Mouse (Mus musculus) stomach, embryonic 16.5 days (tissue): ENCODE results near the gene Uba1. TPM values are rescaled to one million over a fixed set of nuclear protein-coding genes. Genes with fewer than 3 reads are reported as not detected.

Experiments
- ATAC-seq: fragments of 200-750 bp; cut with Nextera tagmentation; 2 replicates; pipeline ENCODE4 v1.8.0; 2017; ENCODE audit warnings: moderate number of reproducible peaks, moderate TSS enrichment; ENCODE audit not compliant: insufficient read depth, low FRiP score
- H3K27ac ChIP-seq: fragments of 300-500 bp; sonication (generic); 2 replicates; pipeline ENCODE4 v1.5.1; 2014; ENCODE audit warnings: low read length
- H3K27me3 ChIP-seq: fragments of 300-500 bp; sonication (generic); 2 replicates; pipeline ENCODE4 v1.6.1; 2014; ENCODE audit warnings: low read length, control low read depth, mixed read lengths; ENCODE audit not compliant: control insufficient read depth, insufficient read depth
- H3K36me3 ChIP-seq: fragments of 300-500 bp; sonication (generic); 2 replicates; pipeline ENCODE4 v1.6.1; 2014; ENCODE audit warnings: low read length; ENCODE audit not compliant: control insufficient read depth, insufficient read depth
- H3K4me1 ChIP-seq: fragments of 300-500 bp; sonication (generic); 2 replicates; pipeline ENCODE4 v1.6.1; 2014; ENCODE audit warnings: low read length, control low read depth, mixed read lengths; ENCODE audit not compliant: control insufficient read depth, insufficient read depth
- H3K4me2 ChIP-seq: fragments of 300-500 bp; sonication (generic); 2 replicates; pipeline ENCODE4 v1.6.1; 2014; ENCODE audit warnings: low read depth, low read length, mixed read lengths
- H3K4me3 ChIP-seq: fragments of 300-500 bp; sonication (generic); replicated peaks from 2 replicates; pipeline ENCODE4 v1.5.1; 2014; ENCODE audit warnings: mild to moderate bottlenecking, low read length
- H3K9ac ChIP-seq: fragments of 300-500 bp; sonication (generic); 2 replicates; pipeline ENCODE4 v1.6.1; 2014; ENCODE audit warnings: low read length
- H3K9me3 ChIP-seq: fragments of 300-500 bp; sonication (generic); replicated peaks from 2 replicates; pipeline ENCODE4 v1.6.1; 2016; ENCODE audit warnings: low read length, control low read depth; ENCODE audit not compliant: control insufficient read depth
- WGBS: fragments of 180-500 bp; shearing (Covaris S2); extraction: QIAGEN DNeasy Blood & Tissue Kit; methylation state at CpG from one replicate; pipeline ENCODE4 v1.1.7; 2014; 5-methylcytosine and 5-hydroxymethylcytosine counted together
- polyA plus RNA-seq: library from polyadenylated mRNA; unstranded; fragments of >200 nt; fragmentation: Nextera tagmentation; extraction: Ambion mirVana; gene quantifications from 2 replicates; pipeline ENCODE4 v1.2.1, GENCODE M21; 2015

Uba1 gene
- polyA plus RNA-seq, result 201 and 206 TPM in 2 replicates

DNA sequence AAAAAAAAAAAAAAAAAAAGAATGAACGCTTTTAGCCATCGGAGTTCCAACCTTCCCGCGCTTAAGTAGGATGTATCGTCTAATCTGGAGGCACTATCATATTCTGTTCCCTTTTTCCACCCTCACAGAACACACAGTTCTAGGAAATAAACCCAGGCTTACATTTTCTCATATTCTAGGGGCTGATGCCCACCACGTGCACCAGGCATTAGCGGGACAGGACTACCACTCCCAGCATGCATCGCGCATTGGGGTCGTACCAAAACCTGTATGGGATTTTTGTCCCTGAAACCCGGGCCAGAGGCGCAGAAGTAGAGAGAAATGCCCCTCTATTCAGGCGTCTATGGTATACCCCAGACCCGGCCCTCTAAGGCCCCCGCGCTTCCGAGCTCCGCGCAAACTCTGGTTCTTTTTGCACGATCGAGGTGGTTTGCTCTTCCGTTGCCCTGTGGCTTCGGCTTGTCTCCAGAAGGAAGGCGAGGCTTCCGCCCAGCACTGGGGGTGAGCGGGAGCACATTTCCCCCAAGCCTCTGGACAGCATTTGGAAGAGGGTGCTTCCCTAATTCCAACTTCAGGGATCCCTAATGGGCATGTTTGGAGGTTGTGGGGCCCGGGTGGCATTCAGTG is at the start of gene Uba1:
TSS of gene Uba1 (plus strand) at position 301 of the 627 bp plus-strand sequence.
- Histone ChIP-seq H3K27ac (peak within 1 kb of the TSS; percentile 46; the same call in 1 of the 2 replicates), H3K36me3 (no peaks in the 10 kb centered on the region), H3K4me3 (peak within 1 kb of the TSS; percentile 57), H3K9me3 (no peaks in the 10 kb centered on the region), H3K4me2 (peak within 1 kb of the TSS; percentile 71), H3K9ac (peak within 1 kb of the TSS; percentile 75), H3K27me3 (no peaks in the 10 kb centered on the region), H3K4me1 (no peaks in the 10 kb centered on the region)
- ATAC-seq, result peak; percentile 89
- 17% methylated on average over 27 of the region's 27 CpGs for WGBS

DNA sequence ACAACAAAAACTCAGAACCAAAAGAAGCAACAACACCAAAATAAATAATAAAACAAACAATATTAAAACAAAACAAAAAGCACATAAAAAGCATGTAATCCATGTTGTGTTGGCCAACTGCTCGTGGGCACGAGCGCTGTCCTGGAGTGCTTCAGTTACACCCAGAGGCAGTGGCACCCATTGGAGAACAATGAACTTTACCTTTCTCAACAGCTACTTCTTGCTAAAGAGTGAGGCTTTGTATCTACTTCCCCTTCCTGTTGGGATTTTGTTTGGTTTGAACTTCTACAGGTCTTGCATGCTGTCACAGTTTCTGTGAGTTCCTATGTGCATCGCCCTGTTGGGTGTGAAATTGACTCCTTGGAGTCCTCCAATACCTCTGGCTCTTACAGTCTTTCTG is 49.6 kb upstream of the Uba1 start:
- H3K4me3 ChIP-seq, result no peak overlapping the region
- H3K4me2 ChIP-seq, result no peak overlapping the region
- ATAC-seq, result no peak
- no peaks in the 10 kb centered on the region for H3K36me3 ChIP-seq
- WGBS, result 80% methylated on average over 4 of the region's 4 CpGs
- no peak overlapping the region for H3K9ac ChIP-seq
- H3K4me1 ChIP-seq, result no peaks in the 10 kb centered on the region
- no peaks in the 10 kb centered on the region for H3K9me3 ChIP-seq
- no peaks in the 10 kb centered on the region for H3K27me3 ChIP-seq
- H3K27ac ChIP-seq, result no peak overlapping the region

DNA sequence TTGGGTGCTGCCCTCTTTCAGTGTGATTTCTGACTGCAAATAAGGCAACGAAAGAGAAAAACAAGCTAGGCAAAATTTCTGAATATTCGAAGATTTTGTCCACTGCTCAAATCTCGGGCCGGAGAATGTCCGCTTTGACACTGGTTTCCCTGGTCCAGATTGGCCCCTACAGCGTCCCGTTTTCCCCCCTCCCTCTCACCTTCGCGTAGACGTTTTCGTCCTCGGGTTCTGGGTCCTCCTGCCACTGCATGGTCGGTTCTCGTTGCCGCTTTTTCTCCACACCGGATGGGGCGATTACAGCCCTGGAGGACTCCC is 41.3 kb upstream of the Uba1 start:
- WGBS, result 13% methylated on average over 17 of the region's 17 CpGs
- no peaks in the 10 kb centered on the region; the same call in 1 of the 2 replicates for H3K36me3 ChIP-seq
- H3K4me1 ChIP-seq, result 0 out of 2 replicates have a peak, but pooled peaks cover 8% of the 10 kb centered on the region
- peak overlapping the region; percentile 88 for H3K27ac ChIP-seq
- 0 out of 2 replicates have a peak, but pooled peaks have one; percentile 3 for ATAC-seq
- H3K4me2 ChIP-seq, result peak overlapping the region; percentile 57
- H3K9me3 ChIP-seq, result no peaks in the 10 kb centered on the region
- H3K9ac ChIP-seq, result peak overlapping the region; percentile 73
- peak overlapping the region; percentile 62 for H3K4me3 ChIP-seq
- H3K27me3 ChIP-seq, result no peaks in the 10 kb centered on the region

DNA sequence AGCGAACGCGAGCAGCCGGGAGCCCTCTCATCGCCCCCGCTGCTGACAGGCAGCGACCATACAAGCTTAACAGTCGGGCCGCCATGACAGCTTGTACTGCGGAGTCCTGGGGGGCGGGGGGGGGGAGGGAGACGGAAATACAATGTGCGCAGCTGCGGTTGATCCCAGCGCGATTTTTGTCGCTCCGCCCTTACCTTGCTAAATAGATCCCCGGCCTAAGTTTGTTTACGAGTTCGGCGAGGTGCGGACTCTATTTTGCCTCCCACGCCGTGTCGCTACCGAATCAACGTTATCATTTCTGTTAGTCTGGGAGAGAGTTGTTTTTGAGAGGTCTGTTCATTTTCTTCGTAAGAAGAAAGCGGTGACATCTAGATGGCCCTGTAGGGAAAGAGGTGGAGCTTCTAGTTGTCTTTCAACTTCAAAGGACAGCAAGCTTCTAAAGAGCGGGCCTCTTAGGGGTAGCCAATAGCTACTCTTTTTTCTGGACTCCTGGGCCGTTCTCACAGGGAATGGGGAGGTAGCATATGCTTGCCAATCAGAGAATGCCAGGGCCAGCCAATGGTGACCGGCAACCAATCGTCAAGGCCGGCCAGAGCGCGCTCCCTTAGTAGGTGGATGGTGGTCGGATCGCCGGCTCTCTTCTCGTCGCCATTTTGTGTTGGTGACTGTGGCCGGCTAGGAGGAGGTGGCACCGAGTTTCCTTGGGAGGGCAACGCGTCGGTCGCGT is 40.8 kb upstream of the Uba1 start, which contains the start of the genes Rbm10 and Ndufb11:
TSS of gene Rbm10 (plus strand) at position 328 of the 727 bp plus-strand sequence.
TSS of gene Ndufb11 (minus strand) at position 444 of the 727 bp plus-strand sequence.
- peak; percentile 98 for ATAC-seq
- Histone ChIP-seq H3K4me1 (0 out of 2 replicates have a peak, but pooled peaks cover 8% of the 10 kb centered on the region), H3K9ac (peak within 1 kb of the TSS; percentile 77), H3K27me3 (no peaks in the 10 kb centered on the region), H3K36me3 (no peaks in the 10 kb centered on the region; the same call in 1 of the 2 replicates), H3K27ac (peak within 1 kb of the TSS; percentile 88), H3K9me3 (no peaks in the 10 kb centered on the region), H3K4me3 (peak within 1 kb of the TSS; percentile 62), H3K4me2 (peak within 1 kb of the TSS; percentile 59)
- WGBS, result 13% methylated on average over 46 of the region's 49 CpGs

DNA sequence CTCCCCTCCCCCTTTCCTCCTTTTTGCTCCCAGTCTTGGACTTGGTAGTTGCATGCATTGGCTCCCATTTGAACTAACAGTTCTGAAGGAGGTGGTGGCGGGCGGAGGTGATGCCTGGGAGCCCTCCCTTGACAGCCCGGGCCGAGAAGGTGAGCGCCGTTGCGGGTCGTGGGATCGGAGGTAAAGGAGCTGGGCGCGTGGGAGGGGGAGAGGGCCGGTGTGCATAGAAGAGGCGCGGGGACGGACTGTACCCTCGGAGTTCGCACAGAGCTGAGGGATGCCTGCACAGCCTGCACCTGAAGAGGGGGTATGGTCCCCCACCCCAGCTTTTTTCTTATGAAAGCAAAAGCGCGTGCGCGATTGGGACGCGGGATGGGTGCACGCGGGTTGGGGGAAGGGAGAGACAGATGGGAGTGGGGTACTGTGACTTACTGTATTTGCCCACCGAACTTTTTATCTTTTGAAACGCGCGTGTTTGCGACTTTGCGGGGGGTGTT is 40.2 kb upstream of the Uba1 start:
- 13% methylated on average over 31 of the region's 31 CpGs for WGBS
- ATAC-seq, result peak; percentile 46; the same call in 1 of the 2 replicates
- Histone ChIP-seq H3K4me3 (peak overlapping the region; percentile 62), H3K36me3 (no peaks in the 10 kb centered on the region; the same call in 1 of the 2 replicates), H3K9me3 (no peaks in the 10 kb centered on the region), H3K4me1 (0 out of 2 replicates have a peak, but pooled peaks cover 8% of the 10 kb centered on the region), H3K27me3 (no peaks in the 10 kb centered on the region), H3K27ac (peak overlapping the region; percentile 88), H3K4me2 (peak overlapping the region; percentile 59), H3K9ac (peak overlapping the region; percentile 77)

DNA sequence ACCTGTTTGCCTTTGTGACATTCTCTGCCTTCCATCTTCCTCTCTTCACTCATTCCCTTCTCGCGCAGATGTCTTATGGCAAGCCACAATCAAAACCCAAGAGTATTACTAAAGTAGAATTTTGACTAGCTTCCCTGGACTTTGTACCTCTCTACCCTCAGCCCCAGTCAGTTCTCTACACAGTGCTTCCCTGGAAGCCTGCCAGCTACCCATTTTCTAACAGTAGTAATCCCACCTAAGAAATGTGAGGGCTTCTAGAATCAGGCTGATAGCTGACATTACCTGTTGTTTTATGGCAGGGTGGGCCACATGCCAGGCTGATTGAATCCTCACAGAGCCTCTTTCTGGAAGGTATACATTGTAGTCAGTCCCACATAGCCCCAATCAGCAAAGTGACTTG is 20.0 kb upstream of the Uba1 start:
- Histone ChIP-seq H3K36me3 (no peaks in the 10 kb centered on the region; the same call in 1 of the 2 replicates), H3K27ac (no peak overlapping the region)
- 89% methylated on average over 2 of the region's 2 CpGs for WGBS

DNA sequence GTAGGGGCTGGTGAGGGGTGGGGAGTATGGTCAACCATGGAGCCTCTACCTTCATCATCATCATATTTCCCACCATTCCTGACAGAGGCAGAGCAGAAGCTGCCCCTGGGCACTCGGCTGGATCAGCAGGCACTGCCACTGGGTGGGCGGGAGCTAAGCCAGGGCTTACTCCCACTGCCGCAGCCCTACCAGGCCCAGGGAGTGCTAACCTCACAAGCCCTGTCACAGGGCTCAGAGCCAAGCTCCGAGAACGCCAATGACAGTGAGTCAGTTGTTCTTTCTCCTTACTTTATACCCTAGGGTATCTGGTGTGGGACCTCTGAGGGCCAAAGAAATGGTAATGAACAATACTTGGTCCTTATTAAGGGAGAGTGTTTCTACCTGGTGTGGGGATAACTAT is 13.3 kb upstream of the Uba1 start:
- no peaks in the 10 kb centered on the region for H3K36me3 ChIP-seq

More for the DNA sequence above, 20.0 kb upstream of the Uba1 start:
- Histone ChIP-seq H3K27me3 (no peaks in the 10 kb centered on the region), H3K9me3 (no peaks in the 10 kb centered on the region), H3K4me2 (no peak overlapping the region), H3K9ac (no peak overlapping the region), H3K4me3 (no peak overlapping the region), H3K4me1 (no peaks in the 10 kb centered on the region)
- ATAC-seq, result no peak

DNA sequence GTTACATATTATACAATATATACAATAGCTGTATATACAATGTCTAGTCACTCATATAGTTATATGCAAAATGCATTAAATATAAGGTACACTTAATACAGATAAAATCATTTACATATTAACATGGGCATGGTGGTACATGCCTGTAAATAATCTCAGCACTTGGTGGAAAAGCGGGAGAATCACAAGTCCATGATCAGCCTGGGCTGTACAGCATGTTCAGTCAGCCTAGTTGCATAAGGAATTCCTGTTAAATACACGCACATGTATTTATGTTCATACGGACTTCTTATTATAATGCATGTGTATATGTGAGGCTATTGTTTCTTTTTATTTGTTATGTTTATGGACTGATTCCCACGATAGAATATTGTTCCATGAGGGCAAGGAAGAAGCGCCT is 533 bp upstream of the Uba1 start:
- H3K27ac ChIP-seq, result no peak overlapping the region
- peak overlapping the region; percentile 57 for H3K4me3 ChIP-seq
- H3K27me3 ChIP-seq, result no peaks in the 10 kb centered on the region
- no peaks in the 10 kb centered on the region for H3K9me3 ChIP-seq
- no peaks in the 10 kb centered on the region for H3K36me3 ChIP-seq
- WGBS, result 31% methylated on average over 5 of the region's 5 CpGs
- ATAC-seq, result no peak
- no peak overlapping the region for H3K9ac ChIP-seq
- H3K4me2 ChIP-seq, result peak overlapping the region; percentile 71
- H3K4me1 ChIP-seq, result no peaks in the 10 kb centered on the region

More for the DNA sequence above, 13.3 kb upstream of the Uba1 start:
- Histone ChIP-seq H3K9me3 (no peaks in the 10 kb centered on the region), H3K27me3 (no peaks in the 10 kb centered on the region), H3K9ac (no peak overlapping the region), H3K4me1 (no peaks in the 10 kb centered on the region), H3K27ac (no peak overlapping the region), H3K4me2 (no peak overlapping the region), H3K4me3 (no peak overlapping the region)
- ATAC-seq, result no peak
- WGBS, result 83% methylated on average over 5 of the region's 5 CpGs
